Mouse (Mus musculus) c-Kit-positive CD71-positive TER-119-negative erythroid progenitor cells, embryonic 14.5 days (primary cell): ENCODE data around the gene Sept11.
A peak's percentile ranks its signal among the peaks of the same experiment; 100 is the strongest.

ENCODE experiments used
- DNase-seq: peaks from one replicate; pipeline ENCODE4 v3.0.0-alpha.2; 2013; ENCODE audit warnings: low read depth

The Sept11 gene

DNA sequence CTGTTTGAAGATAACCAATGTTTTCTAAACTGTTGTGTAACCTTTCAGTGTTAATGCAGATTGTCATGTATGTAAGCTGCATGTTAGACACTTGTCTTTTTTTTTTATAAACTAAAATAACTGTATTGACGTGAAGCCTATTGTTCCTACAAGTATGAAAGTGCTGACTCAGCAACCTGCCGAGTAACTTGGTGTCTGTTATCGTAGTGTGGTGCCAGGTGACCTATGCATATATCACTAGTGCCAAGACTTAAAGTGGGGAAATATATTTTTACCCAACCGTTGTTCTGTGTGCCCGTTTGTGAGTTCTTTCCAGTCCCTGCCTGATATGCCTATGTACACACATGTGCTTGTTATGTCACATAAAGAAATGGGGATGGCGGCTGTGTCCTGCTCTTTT, 81.4 kb downstream of the Sept11 start:
- no peak for DNase-seq

GRCm38 (mm10) chr5:93178616-93179015, 85.4 kb downstream of the Sept11 start:
- DNase-seq: no peak

DNA sequence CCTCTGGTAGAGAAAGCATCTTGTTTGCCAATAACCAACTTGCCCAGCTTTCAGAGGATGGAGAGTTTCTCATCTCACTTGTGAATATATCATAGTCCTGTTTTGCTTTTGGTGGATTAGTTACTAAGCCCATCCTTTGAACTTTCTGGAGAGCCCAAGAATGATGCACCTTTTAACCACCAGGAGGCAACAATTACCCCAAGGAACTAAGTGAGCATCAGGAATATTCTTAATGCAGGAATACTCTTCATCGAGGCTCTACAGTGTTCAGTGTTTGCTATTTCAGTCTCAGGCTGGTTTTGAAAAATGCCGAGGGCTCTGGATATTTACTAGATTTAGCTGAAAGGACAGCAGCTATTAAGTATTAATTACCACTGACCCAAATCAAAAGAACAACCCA, 87.0 kb downstream of the Sept11 start:
- no peak for DNase-seq

GRCm38 (mm10) chr5:93183311-93183710, 90.1 kb downstream of the Sept11 start:
- no peak for DNase-seq

DNA sequence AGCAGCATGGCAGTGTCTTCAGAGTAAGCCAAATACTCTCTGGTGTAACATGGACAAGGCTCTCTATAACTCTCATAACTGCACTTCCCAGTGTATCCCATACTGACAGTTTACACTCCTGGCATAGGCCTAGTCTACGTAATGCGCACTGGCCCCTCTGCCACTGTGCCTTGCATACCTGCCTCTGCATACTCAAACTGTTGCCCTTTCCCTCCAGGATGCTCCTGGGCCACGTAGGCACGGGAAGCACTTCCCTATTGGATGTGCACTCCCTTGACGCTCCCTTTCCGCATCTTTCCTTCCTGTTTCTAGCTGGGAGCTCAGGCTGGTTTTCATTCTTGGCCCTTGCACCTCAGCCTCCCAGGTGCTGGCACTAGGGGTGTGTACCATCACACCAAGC, 91.3 kb downstream of the Sept11 start:
- DNase-seq: no peak

- DNase-seq: no peak
These were observed 96.4 kb downstream of the Sept11 start for GRCm38 (mm10) chr5:93189607-93190006.

DNA sequence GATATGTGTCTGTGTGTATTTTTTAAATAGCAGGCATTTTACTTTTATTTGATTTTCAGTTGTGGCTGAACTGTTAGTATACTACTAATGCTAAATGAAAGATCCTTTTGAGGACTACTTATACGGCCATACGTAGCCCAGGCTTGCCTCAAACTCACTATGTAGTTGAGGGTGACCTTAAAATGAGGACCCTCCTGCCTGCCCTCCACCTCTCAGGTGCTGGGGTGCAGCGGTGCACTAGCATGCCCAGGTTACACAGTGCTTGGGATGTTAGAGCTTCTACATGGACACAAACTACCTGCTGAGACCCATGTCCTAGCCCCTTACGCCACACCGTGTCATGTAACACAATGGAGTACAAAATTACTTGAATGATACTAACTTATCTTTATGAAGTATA, 97.2 kb downstream of the Sept11 start:
- DNase-seq: no peak

GRCm38 (mm10) chr5:93198232-93198631, 105.0 kb downstream of the Sept11 start:
- DNase-seq: no peak

DNA sequence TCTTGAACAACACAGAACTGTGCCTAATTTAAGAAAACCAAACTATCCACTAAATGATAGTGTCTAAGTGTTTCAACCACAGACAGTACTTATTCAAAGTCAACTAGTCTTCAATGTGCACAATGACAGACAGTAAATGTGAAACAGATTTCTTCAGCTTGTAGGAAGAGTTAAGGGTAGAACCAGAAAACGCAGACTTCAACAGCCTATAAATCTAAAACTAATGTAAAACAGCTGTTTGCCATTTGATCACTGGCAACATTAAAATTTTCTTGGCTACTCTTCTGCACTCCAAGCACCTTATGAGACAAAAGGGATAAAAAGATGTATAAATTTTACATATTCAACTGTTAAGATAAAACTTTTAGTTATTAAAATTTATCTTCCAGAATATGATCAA, 107.9 kb downstream of the Sept11 start:
- no peak for DNase-seq

GRCm38 (mm10) chr5:93205371-93206108, 112.3 kb downstream of the Sept11 start:
- DNase-seq: peak; percentile 34

- peak; percentile 86 for DNase-seq
These were observed 113.1 kb downstream of the Sept11 start, which contains the start of the genes Ccni and 2010109A12Rik for GRCm38 (mm10) chr5:93206109-93207005. TSS of gene Ccni (minus strand) at chr5:93206495. TSS of gene 2010109A12Rik (plus strand) at chr5:93206518.

GRCm38 (mm10) chr5:93207006-93207348, 113.7 kb downstream of the Sept11 start:
- DNase-seq: no peak

DNA sequence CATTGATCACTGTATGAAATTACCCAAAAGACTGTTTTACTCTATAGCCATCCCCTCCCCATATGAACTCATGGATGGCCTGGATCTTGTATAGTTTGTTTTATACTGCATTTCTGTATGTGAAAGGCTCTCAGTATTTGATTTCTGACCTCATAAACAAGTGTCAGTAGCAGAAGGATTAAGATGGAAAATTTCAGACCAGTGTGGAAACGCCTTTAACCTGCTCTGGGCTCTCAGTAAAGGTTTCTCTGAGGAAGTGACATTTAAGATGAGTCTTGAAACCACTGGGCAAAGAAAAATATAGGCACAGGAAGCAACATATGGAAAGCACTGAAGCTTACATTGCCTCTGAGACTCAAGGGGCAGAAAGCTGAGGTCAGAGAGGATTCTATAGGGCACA, 114.3 kb downstream of the Sept11 start:
- no peak for DNase-seq

DNA sequence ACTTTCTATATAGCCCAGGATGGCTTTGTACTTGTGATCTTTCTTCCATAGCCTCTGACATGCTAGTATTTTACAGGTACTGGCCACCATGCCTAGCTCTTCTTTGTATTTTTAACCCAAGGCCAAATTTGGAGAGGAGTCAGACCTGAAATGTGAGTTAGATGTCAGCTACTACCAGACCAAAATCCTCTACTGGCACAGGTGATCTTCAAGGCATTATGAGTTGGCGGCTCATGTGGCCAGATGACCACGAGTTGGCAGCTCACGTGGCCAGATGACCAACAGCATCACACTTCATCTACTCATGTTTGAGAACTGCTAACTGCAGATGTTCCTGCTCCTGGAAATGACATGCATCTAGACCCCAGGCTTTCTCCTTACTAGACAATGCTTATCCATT, 125.1 kb downstream of the Sept11 start:
- no peak for DNase-seq

DNA sequence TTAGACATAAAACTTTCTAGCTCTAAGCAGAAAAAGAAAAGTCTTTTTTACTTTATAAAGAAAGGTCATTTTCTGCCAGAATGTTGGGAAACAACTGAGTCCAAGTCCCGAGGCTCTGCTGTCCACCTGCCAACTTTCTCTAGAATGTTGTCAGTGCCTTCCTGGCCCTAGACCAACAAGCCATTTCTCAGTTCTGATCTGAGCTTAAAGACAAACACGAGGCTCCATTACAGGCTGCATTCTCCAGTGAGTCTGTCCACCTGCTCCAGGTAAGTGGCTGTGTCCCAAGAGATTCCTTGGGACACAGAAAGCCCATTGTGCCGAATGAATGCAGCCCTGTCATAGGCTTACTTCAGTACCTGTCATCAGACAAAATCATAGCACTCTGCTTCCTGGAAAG, 128.4 kb downstream of the Sept11 start:
- no peak for DNase-seq

DNA sequence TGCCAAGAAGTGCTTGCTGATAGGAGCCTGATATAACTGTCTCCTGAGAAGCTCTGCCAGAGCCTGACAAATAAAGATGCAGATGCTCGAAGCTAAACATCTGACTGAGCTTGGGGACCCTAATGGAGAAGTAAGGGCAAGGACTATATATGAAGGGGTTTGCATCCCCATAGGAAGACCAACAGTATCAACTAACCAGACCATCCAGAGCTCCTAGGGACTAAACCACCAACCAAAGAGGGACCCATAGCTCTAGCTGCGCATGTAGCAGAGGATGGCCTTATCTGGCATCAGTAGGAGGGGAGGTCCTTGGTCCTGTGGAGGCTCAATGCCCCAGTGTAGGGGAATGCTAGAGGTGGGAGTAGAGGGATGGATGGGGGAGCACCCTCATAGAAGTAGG, 131.3 kb downstream of the Sept11 start:
- no peak for DNase-seq
